Mouse (Mus musculus) small intestine, adult 2 months (tissue): ENCODE measurements around the gene Gfer. TPM values are rescaled to one million over a fixed set of nuclear protein-coding genes. Genes with fewer than 3 reads are reported as not detected.

Experiments
- H3K27ac ChIP-seq: fragments of 200-500 bp; 2 replicates; pipeline ENCODE4 v1.5.1; 2012; ENCODE audit warnings: low read depth, low read length, control low read depth, inconsistent platforms; ENCODE audit not compliant: insufficient read depth
- H3K27me3 ChIP-seq: fragments of 200-500 bp; 2 replicates; pipeline ENCODE4 v1.6.1; 2012; ENCODE audit warnings: mild to moderate bottlenecking, moderate library complexity, low read length, inconsistent platforms; ENCODE audit not compliant: control insufficient read depth, insufficient read depth
- H3K36me3 ChIP-seq: fragments of 200-500 bp; 2 replicates; pipeline ENCODE4 v1.6.1; 2012; ENCODE audit warnings: mild to moderate bottlenecking, low read length, control low read depth, inconsistent platforms; ENCODE audit not compliant: control insufficient read depth, insufficient read depth
- H3K4me1 ChIP-seq: fragments of 200-500 bp; 2 replicates; pipeline ENCODE4 v1.6.1; 2012; ENCODE audit warnings: low read length, inconsistent platforms, mixed read lengths; ENCODE audit not compliant: control insufficient read depth, insufficient read depth, insufficient read length
- H3K4me3 ChIP-seq: fragments of 200-500 bp; 2 replicates; pipeline ENCODE4 v1.5.1; 2012; ENCODE audit warnings: low read depth, mild to moderate bottlenecking, control low read depth, inconsistent platforms, low read length, moderate library complexity
- CTCF ChIP-seq: fragments of 200-500 bp; IDR thresholded peaks from 2 replicates; pipeline ENCODE4 v1.5.1; 2012; ENCODE audit warnings: low read depth, mild to moderate bottlenecking, control low read depth, inconsistent platforms, low read length, moderate library complexity, mixed read lengths; ENCODE audit not compliant: insufficient replicate concordance, insufficient read length; ENCODE audit errors: extremely low read depth
- POLR2A ChIP-seq: fragments of 200-500 bp; IDR thresholded peaks from 2 replicates; pipeline ENCODE4 v1.6.1; 2012; ENCODE audit warnings: low read depth, mild to moderate bottlenecking, control low read depth, inconsistent platforms, low read length, moderate library complexity
- WGBS: fragments of 180-500 bp; shearing (Covaris S2); methylation state at CpG from one replicate; pipeline ENCODE4 v1.1.7; 2018; 5-methylcytosine and 5-hydroxymethylcytosine counted together
- polyA plus RNA-seq: library from polyadenylated mRNA; depleted of rRNA; stranded (reverse); fragments of >200 nt; gene quantifications from 2 replicates; pipeline ENCODE4 v1.2.3, GENCODE M21; 2012

Gfer gene
- polyA plus RNA-seq, 1 experiment, result 35.9 TPM

- Histone ChIP-seq H3K27ac (no peak overlapping the region), H3K4me1 (peaks cover 10% of the 10 kb centered on the region; the same call in 1 of the 2 replicates), H3K4me3 (peak overlapping the region; percentile 26), H3K36me3 (no peaks in the 10 kb centered on the region), H3K27me3 (peaks cover 26% of the 10 kb centered on the region)
- TF ChIP-seq POLR2A (no peak), CTCF (peak; percentile 93)
- 5% methylated on average over 19 of the region's 19 CpGs for WGBS
Measured at GRCm38 (mm10) chr17:24653967-24654710, 41.8 kb downstream of the Gfer start.

DNA sequence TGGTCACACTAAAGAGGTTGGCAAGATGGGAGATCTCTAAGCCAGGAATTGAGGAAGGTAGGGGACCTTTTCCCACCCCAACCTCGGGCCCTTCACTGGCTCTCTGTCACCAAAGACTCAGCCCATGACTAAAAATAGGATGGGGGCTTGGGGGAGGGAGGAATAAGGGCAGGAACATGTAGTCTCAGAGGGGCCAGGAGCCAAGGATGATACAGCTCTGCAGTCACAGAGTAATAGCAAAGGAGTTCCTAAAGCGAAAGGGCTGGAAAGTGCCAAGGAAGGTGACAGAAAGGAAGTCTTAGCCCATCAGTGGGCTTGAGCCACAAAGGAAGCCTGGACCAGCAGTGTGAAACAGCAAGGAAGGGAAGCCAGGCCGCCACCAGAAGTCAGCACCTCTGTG, 44.1 kb downstream of the Gfer start:
- peaks cover 11% of the 10 kb centered on the region for H3K27me3 ChIP-seq
- H3K4me3 ChIP-seq, result no peak overlapping the region
- no peaks in the 10 kb centered on the region for H3K36me3 ChIP-seq
- H3K4me1 ChIP-seq, result 0 out of 2 replicates have a peak, but pooled peaks cover 6% of the 10 kb centered on the region
- WGBS, result 66% methylated on average over 3 of the region's 3 CpGs
- no peak for TF ChIP-seq POLR2A
- H3K27ac ChIP-seq, result no peak overlapping the region

- TF ChIP-seq POLR2A (no peak), CTCF (no peak)
Measured at GRCm38 (mm10) chr17:24650766-24651165, 45.2 kb downstream of the Gfer start.

GRCm38 (mm10) chr17:24650070-24650616, 45.8 kb downstream of the Gfer start, which contains the start of gene Slc9a3r2:
Gene Slc9a3r2 (minus strand): TSS chr17:24650327.
- H3K27ac ChIP-seq, result peak within 1 kb of the TSS; percentile 61; the same call in 1 of the 2 replicates
- WGBS, result 1% methylated on average over 41 of the region's 41 CpGs
- TF ChIP-seq CTCF (no peak), POLR2A (0 out of 2 replicates have a peak, but pooled peaks have one; percentile 31)

More at GRCm38 (mm10) chr17:24650766-24651165, 45.2 kb downstream of the Gfer start:
- WGBS, result 47% methylated on average over 4 of the region's 4 CpGs
- H3K36me3 ChIP-seq, result no peaks in the 10 kb centered on the region
- peak overlapping the region; percentile 11; the same call in 1 of the 2 replicates for H3K27ac ChIP-seq
- H3K4me1 ChIP-seq, result 0 out of 2 replicates have a peak, but pooled peaks cover 6% of the 10 kb centered on the region
- H3K27me3 ChIP-seq, result peaks cover 11% of the 10 kb centered on the region
- no peak overlapping the region for H3K4me3 ChIP-seq

DNA sequence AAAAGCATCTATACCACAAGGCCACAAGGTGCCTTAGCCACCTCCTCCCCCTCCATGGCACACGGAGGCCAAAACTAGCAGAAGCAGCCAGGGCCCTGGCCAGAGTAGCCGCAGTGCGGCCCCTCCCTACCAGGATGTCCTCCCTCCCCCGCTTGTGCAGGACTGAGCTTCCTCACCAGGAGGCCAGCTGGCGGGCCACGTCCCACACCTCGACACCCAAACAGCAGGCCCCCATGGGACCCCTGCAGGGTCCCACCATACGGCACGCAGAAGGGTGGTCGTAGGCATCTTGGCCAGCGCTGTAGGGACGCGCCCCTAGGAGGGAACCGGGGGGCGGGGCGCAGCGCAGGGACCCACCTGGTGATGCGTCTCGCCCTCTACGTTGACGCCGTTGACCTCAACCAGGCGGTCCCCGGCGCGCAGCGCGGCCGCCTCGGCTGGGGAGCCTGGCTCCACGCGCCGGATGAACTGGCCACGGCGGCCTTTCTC, 46.3 kb downstream of the Gfer start:
- no peak for TF ChIP-seq CTCF
- no peak for TF ChIP-seq POLR2A
- Histone ChIP-seq H3K27ac (peak overlapping the region; percentile 61; the same call in 1 of the 2 replicates), H3K36me3 (no peaks in the 10 kb centered on the region), H3K4me3 (peak overlapping the region; percentile 94), H3K4me1 (peaks cover 8% of the 10 kb centered on the region; the same call in 1 of the 2 replicates), H3K27me3 (peaks cover 11% of the 10 kb centered on the region)
- WGBS, result 3% methylated on average over 34 of the region's 35 CpGs

More at GRCm38 (mm10) chr17:24650070-24650616, 45.8 kb downstream of the Gfer start, which contains the start of gene Slc9a3r2:
- Histone ChIP-seq H3K36me3 (no peaks in the 10 kb centered on the region), H3K27me3 (peaks cover 11% of the 10 kb centered on the region), H3K4me3 (peak within 1 kb of the TSS; percentile 94), H3K4me1 (peaks cover 8% of the 10 kb centered on the region; the same call in 1 of the 2 replicates)

DNA sequence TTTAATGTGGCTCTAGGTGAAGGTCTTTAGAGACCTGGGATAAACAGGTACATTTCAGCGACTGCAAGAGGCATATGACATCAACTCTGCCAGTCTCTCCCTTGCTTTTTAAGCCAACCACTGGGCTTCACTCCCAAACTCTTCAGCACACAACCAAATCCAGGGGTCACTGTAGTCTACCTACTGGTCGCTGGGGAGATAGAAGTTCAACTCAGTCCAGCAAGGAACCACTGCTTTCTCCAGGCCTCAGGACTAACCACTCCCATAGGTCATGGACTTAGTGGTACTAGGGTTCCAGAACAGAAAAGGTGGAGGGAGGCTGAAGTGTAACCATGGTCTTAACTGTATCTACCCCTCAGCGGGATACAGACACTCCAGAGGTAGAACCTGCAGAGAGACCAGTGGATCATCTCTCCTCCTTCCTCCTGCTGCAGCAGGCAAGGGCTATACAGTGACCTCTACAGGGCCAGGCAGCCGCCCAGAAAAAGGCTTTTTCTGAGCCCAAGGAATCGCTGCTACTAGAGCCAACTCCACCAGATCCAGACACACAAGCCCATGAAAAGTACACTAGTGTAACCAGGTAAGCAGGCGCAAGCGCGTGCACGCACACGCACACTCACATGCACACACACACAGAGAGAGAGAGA, 47.1 kb downstream of the Gfer start:
- Histone ChIP-seq H3K27ac (no peak overlapping the region), H3K27me3 (peaks cover 11% of the 10 kb centered on the region), H3K36me3 (no peaks in the 10 kb centered on the region), H3K4me3 (peak overlapping the region; percentile 94), H3K4me1 (peaks cover 8% of the 10 kb centered on the region; the same call in 1 of the 2 replicates)
- WGBS, result 80% methylated on average over 10 of the region's 10 CpGs
- TF ChIP-seq POLR2A (no peak), CTCF (no peak)
